Mouse (Mus musculus): ENCODE data around the gene Ly86. TPM values are rescaled to one million over a fixed set of nuclear protein-coding genes. Genes with fewer than 3 reads are reported as not detected.

The Ly86 gene
- polyA plus RNA-seq, 1 experiment from 2014 or later = 6.9 TPM

GRCm38 (mm10) chr13:37434841-37435240 is 89.8 kb downstream of the Ly86 start:
- no peak for ATAC-seq (replicated peaks; ENCODE audit: low FRiP score)
- 14% methylated on average over 9 of the region's 9 CpGs for WGBS
- Histone ChIP-seq H3K4me1 (peaks cover 9% of the 10 kb centered on the region), H3K9me3 (replicated peaks) (no peaks in the 10 kb centered on the region), H3K4me2 (peak overlapping the region; percentile 87), H3K9ac (no peak overlapping the region), H3K36me3 (no peaks in the 10 kb centered on the region), H3K27ac (no peak overlapping the region), H3K27me3 (peaks cover 35% of the 10 kb centered on the region), H3K4me3 (replicated peaks) (peak overlapping the region; percentile 48)

GRCm38 (mm10) chr13:37436267-37437013 is 91.4 kb downstream of the Ly86 start:
- Histone ChIP-seq H3K4me2 (no peak overlapping the region), H3K27me3 (peaks cover 32% of the 10 kb centered on the region), H3K4me3 (replicated peaks) (no peak overlapping the region), H3K9ac (no peak overlapping the region), H3K9me3 (replicated peaks) (no peaks in the 10 kb centered on the region), H3K36me3 (no peaks in the 10 kb centered on the region), H3K4me1 (peaks cover 20% of the 10 kb centered on the region), H3K27ac (no peak overlapping the region)
- 20% methylated on average over 18 of the region's 18 CpGs for WGBS
- ATAC-seq (replicated peaks; ENCODE audit: low FRiP score) = no peak

- Histone ChIP-seq H3K27me3 (peaks cover 26% of the 10 kb centered on the region), H3K4me2 (no peak overlapping the region), H3K36me3 (no peaks in the 10 kb centered on the region), H3K27ac (no peak overlapping the region), H3K4me3 (replicated peaks) (no peak overlapping the region), H3K4me1 (peaks cover 32% of the 10 kb centered on the region), H3K9ac (no peak overlapping the region), H3K9me3 (replicated peaks) (no peaks in the 10 kb centered on the region)
- WGBS = 93% methylated on average over 4 of the region's 4 CpGs
- ATAC-seq (replicated peaks; ENCODE audit: low FRiP score) = no peak
Measured at GRCm38 (mm10) chr13:37438788-37439187, 93.8 kb downstream of the Ly86 start.

- Histone ChIP-seq H3K27me3 (peaks cover 25% of the 10 kb centered on the region), H3K4me3 (replicated peaks) (no peak overlapping the region), H3K4me2 (no peak overlapping the region), H3K27ac (no peak overlapping the region), H3K9ac (no peak overlapping the region), H3K36me3 (no peaks in the 10 kb centered on the region), H3K4me1 (peaks cover 31% of the 10 kb centered on the region), H3K9me3 (replicated peaks) (no peaks in the 10 kb centered on the region)
- 72% methylated on average over 7 of the region's 7 CpGs for WGBS
- no peak for ATAC-seq (replicated peaks; ENCODE audit: low FRiP score)
Measured at GRCm38 (mm10) chr13:37439477-37439876, 94.5 kb downstream of the Ly86 start.

- no peaks in the 10 kb centered on the region for H3K9me3 ChIP-seq (replicated peaks)
- H3K4me1 ChIP-seq = peaks cover 27% of the 10 kb centered on the region
- 83% methylated on average over 8 of the region's 8 CpGs for WGBS
- no peak for ATAC-seq (replicated peaks; ENCODE audit: low FRiP score)
- H3K4me2 ChIP-seq = no peak overlapping the region
- no peaks in the 10 kb centered on the region for H3K36me3 ChIP-seq
- no peak overlapping the region for H3K4me3 ChIP-seq (replicated peaks)
- H3K27me3 ChIP-seq = peaks cover 22% of the 10 kb centered on the region
- H3K27ac ChIP-seq = no peak overlapping the region
- H3K9ac ChIP-seq = no peak overlapping the region
Measured at GRCm38 (mm10) chr13:37439941-37440340, 94.9 kb downstream of the Ly86 start.

- H3K4me2 ChIP-seq = no peak overlapping the region
- H3K36me3 ChIP-seq = no peaks in the 10 kb centered on the region
- no peak overlapping the region for H3K9ac ChIP-seq
- ATAC-seq (replicated peaks; ENCODE audit: low FRiP score) = no peak; the same call in 1 of the 2 replicates
- H3K27ac ChIP-seq = peak overlapping the region; percentile 34; the same call in 1 of the 2 replicates
- H3K4me3 ChIP-seq (replicated peaks) = no peak overlapping the region
- H3K4me1 ChIP-seq = peaks cover 27% of the 10 kb centered on the region
- H3K9me3 ChIP-seq (replicated peaks) = no peaks in the 10 kb centered on the region
- 58% methylated on average over 11 of the region's 11 CpGs for WGBS
- peaks cover 16% of the 10 kb centered on the region for H3K27me3 ChIP-seq
Measured at GRCm38 (mm10) chr13:37440593-37441307, 95.7 kb downstream of the Ly86 start.

GRCm38 (mm10) chr13:37442058-37442457 is 97.0 kb downstream of the Ly86 start:
- H3K4me3 ChIP-seq (replicated peaks) = no peak overlapping the region
- H3K4me1 ChIP-seq = peaks cover 23% of the 10 kb centered on the region
- no peaks in the 10 kb centered on the region for H3K36me3 ChIP-seq
- H3K9ac ChIP-seq = no peak overlapping the region
- WGBS = 22% methylated on average over 4 of the region's 4 CpGs
- peaks cover 5% of the 10 kb centered on the region for H3K27me3 ChIP-seq
- no peak; the same call in 1 of the 2 replicates for ATAC-seq (replicated peaks; ENCODE audit: low FRiP score)
- H3K4me2 ChIP-seq = no peak overlapping the region
- no peaks in the 10 kb centered on the region for H3K9me3 ChIP-seq (replicated peaks)
- H3K27ac ChIP-seq = 0 out of 2 replicates have a peak overlapping the region, but pooled peaks have one; percentile 34

- no peak overlapping the region for H3K4me3 ChIP-seq (replicated peaks)
- ATAC-seq (replicated peaks; ENCODE audit: low FRiP score) = no peak
- H3K4me1 ChIP-seq = peaks cover 23% of the 10 kb centered on the region
- H3K4me2 ChIP-seq = no peak overlapping the region
- WGBS = 32% methylated on average over 7 of the region's 7 CpGs
- H3K36me3 ChIP-seq = no peaks in the 10 kb centered on the region
- H3K9ac ChIP-seq = no peak overlapping the region
- H3K9me3 ChIP-seq (replicated peaks) = no peaks in the 10 kb centered on the region
- peak overlapping the region; percentile 34 for H3K27ac ChIP-seq
- H3K27me3 ChIP-seq = peaks cover 5% of the 10 kb centered on the region
Measured at GRCm38 (mm10) chr13:37442531-37442930, 97.5 kb downstream of the Ly86 start.

GRCm38 (mm10) chr13:37446699-37447258 is 101.8 kb downstream of the Ly86 start:
- H3K9ac ChIP-seq = no peak overlapping the region
- H3K36me3 ChIP-seq = no peaks in the 10 kb centered on the region
- 78% methylated on average over 16 of the region's 16 CpGs for WGBS
- peaks cover 20% of the 10 kb centered on the region for H3K4me1 ChIP-seq
- H3K9me3 ChIP-seq (replicated peaks) = no peaks in the 10 kb centered on the region
- no peaks in the 10 kb centered on the region for H3K27me3 ChIP-seq
- ATAC-seq (replicated peaks; ENCODE audit: low FRiP score) = no peak
- H3K4me3 ChIP-seq (replicated peaks) = no peak overlapping the region
- no peak overlapping the region for H3K4me2 ChIP-seq
- H3K27ac ChIP-seq = no peak overlapping the region

GRCm38 (mm10) chr13:37451021-37451420 is 106.0 kb downstream of the Ly86 start:
- ATAC-seq (replicated peaks; ENCODE audit: low FRiP score) = no peak

GRCm38 (mm10) chr13:37451471-37451870 is 106.5 kb downstream of the Ly86 start:
- Histone ChIP-seq H3K27me3 (no peaks in the 10 kb centered on the region), H3K27ac (peak overlapping the region; percentile 91), H3K4me2 (peak overlapping the region; percentile 58), H3K9me3 (replicated peaks) (no peaks in the 10 kb centered on the region), H3K36me3 (no peaks in the 10 kb centered on the region), H3K9ac (no peak overlapping the region), H3K4me1 (peaks cover 53% of the 10 kb centered on the region), H3K4me3 (replicated peaks) (no peak overlapping the region)
- no peak for ATAC-seq (replicated peaks; ENCODE audit: low FRiP score)
- 54% methylated on average over 3 of the region's 3 CpGs for WGBS

More at GRCm38 (mm10) chr13:37451021-37451420, 106.0 kb downstream of the Ly86 start:
- Histone ChIP-seq H3K4me2 (no peak overlapping the region), H3K9ac (no peak overlapping the region), H3K36me3 (no peaks in the 10 kb centered on the region), H3K4me3 (replicated peaks) (no peak overlapping the region), H3K4me1 (peaks cover 48% of the 10 kb centered on the region), H3K27me3 (no peaks in the 10 kb centered on the region), H3K9me3 (replicated peaks) (no peaks in the 10 kb centered on the region), H3K27ac (peak overlapping the region; percentile 91)
- WGBS = 78% methylated on average over 5 of the region's 5 CpGs
